Mouse (Mus musculus): ENCODE results near the gene Pitpnc1. TPM values are rescaled to one million over a fixed set of nuclear protein-coding genes. Genes with fewer than 3 reads are reported as not detected.

Pitpnc1 gene
- polyA plus RNA-seq, 1 experiment from 2014 or later, result 7.3 TPM

DNA sequence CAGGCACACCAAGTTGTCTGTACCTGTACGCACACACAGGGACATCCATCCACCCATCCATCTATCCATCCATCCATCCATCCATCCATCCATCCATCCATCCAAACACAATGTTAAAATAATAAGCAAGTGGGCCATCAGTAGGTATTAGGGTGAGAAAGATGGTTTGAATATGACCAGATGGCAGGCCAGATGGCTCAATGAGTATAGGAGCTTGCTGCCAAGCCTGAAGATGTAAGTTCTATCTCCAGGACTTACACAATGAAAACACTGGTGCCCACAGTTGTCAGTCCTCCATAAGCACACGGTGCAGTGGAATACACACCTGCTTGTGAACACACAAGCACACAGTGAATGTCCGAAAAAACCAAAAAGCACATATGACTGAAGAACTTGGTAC, 186.9 kb downstream of the Pitpnc1 start:
- CTCF ChIA-PET, result no interaction called here
- H3K27me3 ChIP-seq, result no peaks in the 10 kb centered on the region
- POLR2A ChIA-PET, result no interaction called here
- TF ChIP-seq CTCF (IDR thresholded peaks at IDR 0.05), result no peak
- in situ Hi-C loops (cut with MboI; ENCODE audit: low pct_unique_long_range_greater_than_20kb), result no loop called here
- DNase-seq (ENCODE audit: low read depth, low spot score) (no peak), ATAC-seq (no peak)

DNA sequence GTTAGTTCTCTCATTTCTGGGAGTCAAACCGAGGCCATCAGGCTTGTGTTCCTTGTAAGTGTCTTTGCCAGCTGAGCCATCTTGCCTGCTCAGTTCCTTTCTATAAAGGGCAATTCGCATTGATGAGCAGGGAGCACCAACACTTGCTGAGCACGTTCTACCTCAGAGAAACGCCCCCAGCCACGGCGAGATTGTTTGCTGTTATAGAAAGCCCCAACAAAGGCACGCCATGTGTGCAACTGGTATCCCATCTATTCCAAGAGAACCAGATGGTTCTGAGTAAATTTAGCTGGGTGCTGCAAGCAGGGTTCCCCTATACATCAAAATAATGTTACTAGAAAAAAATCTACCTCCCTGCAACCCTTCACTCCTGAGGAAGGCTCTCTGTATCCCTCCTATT, 188.0 kb downstream of the Pitpnc1 start:
- ATAC-seq (no peak), DNase-seq (ENCODE audit: low read depth, low spot score) (no peak)
- no peak for TF ChIP-seq CTCF (IDR thresholded peaks at IDR 0.05)
- no peaks in the 10 kb centered on the region for H3K27me3 ChIP-seq
- POLR2A ChIA-PET, result interaction anchor here (0.7 kb wide), 1 partner anchor 601 kb away, joined by 3 read pairs; no protein-coding TSS in a partner anchor
- in situ Hi-C loops (cut with MboI; ENCODE audit: low pct_unique_long_range_greater_than_20kb), result no loop called here
- CTCF ChIA-PET, result no interaction called here

DNA sequence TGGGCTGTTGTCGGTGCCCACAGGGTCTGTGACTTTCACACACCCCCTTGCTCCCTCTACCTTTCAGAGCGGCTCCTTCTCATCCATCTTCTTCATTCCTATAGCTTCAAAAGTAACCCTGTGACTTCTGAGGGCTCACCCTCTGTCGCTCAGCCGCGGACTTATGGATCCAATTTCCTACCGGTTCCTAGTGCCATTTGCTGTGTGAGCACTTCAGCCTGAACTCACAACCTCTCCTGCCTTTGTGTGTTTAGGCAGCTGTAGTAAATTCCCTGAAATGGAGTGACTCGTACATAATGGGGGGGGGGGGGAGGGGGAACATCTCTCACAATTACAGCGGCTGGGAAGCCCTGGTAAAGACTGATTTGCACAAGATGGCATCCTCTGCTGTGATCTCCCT, 191.2 kb downstream of the Pitpnc1 start:
- DNase-seq (ENCODE audit: low read depth, low spot score) (no peak), ATAC-seq (no peak)
- POLR2A ChIA-PET, result no interaction called here
- in situ Hi-C loops (cut with MboI; ENCODE audit: low pct_unique_long_range_greater_than_20kb), result loop anchor here (5.0 kb wide), 2 partner anchors 98 to 193 kb away; partner anchors contain the start of gene Pitpnc1
- no peak for TF ChIP-seq CTCF (IDR thresholded peaks at IDR 0.05)
- H3K27me3 ChIP-seq, result no peaks in the 10 kb centered on the region
- CTCF ChIA-PET, result no interaction called here

DNA sequence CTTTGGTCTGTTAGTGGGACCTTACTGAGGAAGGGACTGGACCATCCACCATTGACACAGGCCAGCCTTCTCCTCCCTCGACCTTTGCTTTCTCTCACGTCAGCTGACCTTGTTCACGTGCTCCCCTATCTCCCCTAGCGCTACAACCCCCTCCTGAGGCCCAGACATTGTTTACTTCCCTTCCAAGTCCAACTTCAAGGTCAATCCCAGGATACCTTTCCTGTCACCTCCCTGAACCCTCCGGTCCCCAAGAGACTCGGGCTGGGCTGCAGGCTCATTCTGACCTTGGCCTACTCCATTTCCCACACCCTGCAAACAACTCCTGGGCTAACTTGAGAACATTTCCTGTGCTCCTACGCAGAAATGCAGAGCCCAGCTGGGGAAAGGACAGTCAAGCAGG, 193.6 kb downstream of the Pitpnc1 start:
- ChIA-PET CTCF (interaction anchor here (1.1 kb wide), 1 partner anchor 195 kb away, joined by 4 read pairs; no protein-coding TSS in a partner anchor), POLR2A (no interaction called here)
- DNase-seq (ENCODE audit: low read depth, low spot score), result no peak
- ATAC-seq, result no peak
- in situ Hi-C loops (cut with MboI; ENCODE audit: low pct_unique_long_range_greater_than_20kb), result loop anchor here (5.0 kb wide), 2 partner anchors 100 to 195 kb away; partner anchors contain the start of gene Pitpnc1
- no peaks in the 10 kb centered on the region for H3K27me3 ChIP-seq
- no peak for TF ChIP-seq CTCF (IDR thresholded peaks at IDR 0.05)

DNA sequence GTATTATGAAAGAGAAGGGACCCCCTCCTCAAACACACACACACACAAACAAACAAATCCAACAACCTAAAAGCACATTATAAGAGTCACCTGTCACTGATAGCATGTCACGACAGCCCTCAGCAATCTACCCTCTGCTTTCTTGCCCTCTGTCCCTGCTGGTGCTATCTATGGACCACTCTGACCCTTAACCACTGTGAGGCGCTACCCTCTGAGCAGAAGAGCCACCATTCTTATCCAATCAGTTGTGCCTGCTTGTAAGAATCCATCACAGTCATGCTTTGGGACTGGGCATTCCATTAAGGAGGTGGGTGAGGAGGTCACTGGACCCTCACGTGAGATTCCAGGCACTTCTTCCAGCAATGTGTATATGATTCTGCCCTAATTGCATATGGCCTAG, 194.2 kb downstream of the Pitpnc1 start:
- in situ Hi-C loops (cut with MboI; ENCODE audit: low pct_unique_long_range_greater_than_20kb), result loop anchor here (5.0 kb wide), 2 partner anchors 101 to 196 kb away; partner anchors contain the start of gene Pitpnc1
- ATAC-seq, result no peak
- CTCF ChIA-PET, result interaction anchor here (0.8 to 1.3 kb wide), 2 partner anchors 195 to 201 kb away, joined by 3 to 6 read pairs; no protein-coding TSS in a partner anchor
- POLR2A ChIA-PET, result no interaction called here
- no peaks in the 10 kb centered on the region for H3K27me3 ChIP-seq
- DNase-seq (ENCODE audit: low read depth, low spot score), result no peak
- no peak for TF ChIP-seq CTCF (IDR thresholded peaks at IDR 0.05)

DNA sequence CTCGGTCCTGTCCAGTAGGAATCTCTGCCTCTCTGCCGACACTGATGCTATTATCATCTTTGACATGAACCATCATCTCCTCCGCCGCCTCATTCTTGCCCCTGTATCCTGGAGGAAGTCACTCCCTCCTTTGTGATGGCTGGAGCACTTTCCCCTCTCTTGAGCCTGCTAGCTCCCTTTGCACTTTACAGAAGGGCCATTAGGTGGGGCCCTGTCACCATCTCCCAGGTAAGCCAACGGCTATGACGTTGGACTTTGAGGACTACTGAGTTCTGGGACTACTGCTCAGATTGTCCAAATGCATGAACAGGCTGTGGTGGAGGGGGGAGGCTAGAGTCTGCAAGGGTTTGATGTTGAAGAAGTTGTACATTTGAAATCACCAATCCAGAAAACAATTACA, 194.6 kb downstream of the Pitpnc1 start:
- in situ Hi-C loops (cut with MboI; ENCODE audit: low pct_unique_long_range_greater_than_20kb), result loop anchor here (5.0 kb wide), 2 partner anchors 101 to 196 kb away; partner anchors contain the start of gene Pitpnc1
- peak; percentile 81 for TF ChIP-seq CTCF (IDR thresholded peaks at IDR 0.05)
- ChIA-PET POLR2A (interaction anchor here (0.9 kb wide), 1 partner anchor 58 kb away, joined by 3 read pairs; no protein-coding TSS in a partner anchor), CTCF (interaction anchor here (0.8 to 1.3 kb wide), 2 partner anchors 195 to 201 kb away, joined by 3 to 6 read pairs; no protein-coding TSS in a partner anchor)
- ATAC-seq (no peak), DNase-seq (ENCODE audit: low read depth, low spot score) (no peak)
- H3K27me3 ChIP-seq, result no peaks in the 10 kb centered on the region

DNA sequence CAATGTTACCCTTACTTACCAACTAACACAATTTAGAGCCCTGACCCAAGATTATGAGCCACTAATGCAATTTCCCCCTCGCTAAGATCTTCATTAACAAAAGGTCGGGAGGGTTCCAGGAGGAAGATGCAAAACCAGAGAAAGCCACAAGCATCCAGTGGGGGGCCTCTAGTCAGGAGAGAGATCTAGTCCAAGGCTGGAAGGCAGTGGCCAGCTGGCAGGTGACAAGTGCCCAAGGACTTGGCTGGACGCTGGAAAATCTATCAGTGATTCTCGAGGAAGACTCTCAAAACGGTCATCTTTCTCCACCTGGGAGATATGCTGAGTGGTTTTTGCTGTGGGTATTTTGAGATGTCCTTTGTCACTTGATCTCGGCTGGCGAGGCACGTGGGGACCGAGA, 196.3 kb downstream of the Pitpnc1 start:
- ChIA-PET POLR2A (interaction anchor here (0.6 kb wide), 2 partner anchors 17 to 27 kb away, joined by 4 to 11 read pairs; no protein-coding TSS in a partner anchor), CTCF (no interaction called here)
- no peak for DNase-seq (ENCODE audit: low read depth, low spot score)
- H3K27me3 ChIP-seq, result no peaks in the 10 kb centered on the region
- in situ Hi-C loops (cut with MboI; ENCODE audit: low pct_unique_long_range_greater_than_20kb), result no loop called here
- ATAC-seq, result no peak
- TF ChIP-seq CTCF (IDR thresholded peaks at IDR 0.05), result no peak

DNA sequence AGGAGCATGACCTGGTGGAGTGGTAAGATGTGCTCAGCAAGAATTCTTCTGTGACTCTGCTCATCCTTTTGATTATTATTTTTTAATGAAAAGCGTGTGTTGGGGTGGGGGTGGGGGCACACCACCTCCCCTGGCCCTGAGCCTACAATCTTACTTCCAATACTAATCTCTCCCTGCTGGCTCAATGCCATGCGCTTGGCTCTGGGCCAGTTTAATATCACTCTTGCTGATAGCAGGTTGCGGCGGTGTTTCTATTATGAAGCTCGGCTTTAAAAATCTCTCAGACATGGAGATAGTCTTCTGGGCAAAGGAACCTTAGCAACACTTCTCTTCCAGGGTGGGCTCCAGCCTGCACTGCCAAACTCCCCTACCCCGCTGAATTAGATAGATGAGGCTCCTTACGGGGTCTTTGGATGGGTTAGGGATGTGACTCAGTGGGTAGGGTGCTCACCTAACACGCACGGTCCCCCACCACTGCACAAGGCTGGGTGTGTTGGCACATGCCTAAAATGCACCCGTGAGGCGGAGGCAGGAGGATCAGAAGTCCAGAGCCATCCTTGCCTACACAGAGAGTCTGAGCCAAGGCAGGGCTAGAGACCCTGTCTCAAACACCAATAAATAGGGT, 198.0 kb downstream of the Pitpnc1 start:
- in situ Hi-C loops (cut with MboI; ENCODE audit: low pct_unique_long_range_greater_than_20kb), result no loop called here
- no peaks in the 10 kb centered on the region for H3K27me3 ChIP-seq
- no peak for TF ChIP-seq CTCF (IDR thresholded peaks at IDR 0.05)
- ChIA-PET CTCF (no interaction called here), POLR2A (no interaction called here)
- DNase-seq (ENCODE audit: low read depth, low spot score) (no peak), ATAC-seq (no peak)

DNA sequence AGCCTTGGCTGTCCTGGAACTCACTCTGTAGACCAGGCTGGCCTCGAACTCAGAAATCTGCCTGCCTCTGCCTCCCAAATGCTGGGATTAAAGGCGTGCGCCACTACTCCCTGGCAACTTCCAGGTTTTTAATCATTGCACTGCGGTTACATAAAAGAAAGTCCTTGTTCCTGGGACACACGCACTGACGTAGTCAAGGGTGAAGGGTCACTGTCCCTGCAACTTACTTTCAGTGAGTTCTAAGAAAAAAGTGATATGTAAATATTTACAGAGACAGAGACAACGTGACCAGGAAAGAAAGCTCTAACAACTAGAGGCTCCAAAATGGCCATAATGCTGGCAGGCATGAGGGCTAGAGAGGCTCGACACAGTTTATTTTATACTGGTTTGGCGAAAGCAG, 199.9 kb downstream of the Pitpnc1 start:
- no peak for DNase-seq (ENCODE audit: low read depth, low spot score)
- in situ Hi-C loops (cut with MboI; ENCODE audit: low pct_unique_long_range_greater_than_20kb), result no loop called here
- no peak for ATAC-seq
- ChIA-PET CTCF (no interaction called here), POLR2A (no interaction called here)
- H3K27me3 ChIP-seq, result no peaks in the 10 kb centered on the region
- no peak for TF ChIP-seq CTCF (IDR thresholded peaks at IDR 0.05)

DNA sequence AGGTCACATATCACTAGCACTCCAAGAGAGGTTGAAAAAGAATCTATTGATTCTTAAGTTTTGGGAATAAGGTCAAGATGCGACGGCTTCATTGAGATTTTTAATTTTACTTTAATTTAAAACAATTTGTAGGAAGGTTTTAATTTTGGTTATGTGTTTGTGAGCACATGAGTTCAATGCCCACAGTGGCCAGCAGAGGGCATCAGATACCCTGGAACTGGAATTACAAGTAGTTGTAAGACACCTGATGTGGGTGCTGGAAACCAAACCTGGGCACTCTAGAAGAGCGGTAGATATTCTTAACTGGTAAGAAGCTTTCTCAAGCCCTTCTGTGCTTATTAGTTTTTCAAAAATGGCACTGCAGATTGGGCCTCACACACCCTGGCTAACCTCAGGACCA, 203.0 kb downstream of the Pitpnc1 start:
- no peak for TF ChIP-seq CTCF (IDR thresholded peaks at IDR 0.05)
- ChIA-PET POLR2A (no interaction called here), CTCF (interaction anchor here (0.7 kb wide), 1 partner anchor 12 kb away, joined by 3 read pairs; no protein-coding TSS in a partner anchor)
- in situ Hi-C loops (cut with MboI; ENCODE audit: low pct_unique_long_range_greater_than_20kb), result no loop called here
- DNase-seq (ENCODE audit: low read depth, low spot score) (no peak), ATAC-seq (no peak)
- H3K27me3 ChIP-seq, result no peaks in the 10 kb centered on the region

DNA sequence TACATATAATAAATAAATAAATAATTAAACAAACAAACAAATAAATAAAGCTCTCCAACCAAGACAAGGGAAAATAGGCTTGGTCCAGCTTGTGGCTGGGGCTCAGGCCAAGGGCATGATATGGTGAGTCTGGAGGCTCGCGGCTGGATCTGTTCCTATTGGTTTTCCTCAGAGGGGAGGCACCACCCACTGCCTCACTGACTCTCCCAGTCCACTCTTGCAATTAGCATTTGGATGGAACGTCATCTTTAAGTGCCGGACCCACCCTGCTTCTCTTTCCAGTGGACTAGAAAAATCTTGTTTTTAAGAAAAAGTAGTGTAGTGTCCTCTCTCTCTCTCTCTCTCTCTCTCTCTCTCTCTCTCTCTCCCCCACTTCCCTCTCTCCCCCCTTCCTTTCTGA, 204.6 kb downstream of the Pitpnc1 start:
- no peak for DNase-seq (ENCODE audit: low read depth, low spot score)
- ChIA-PET POLR2A (no interaction called here), CTCF (interaction anchor here (1.0 kb wide), 1 partner anchor 205 kb away, joined by 3 read pairs; the partner anchor contains the start of gene Pitpnc1)
- no peaks in the 10 kb centered on the region for H3K27me3 ChIP-seq
- no peak for TF ChIP-seq CTCF (IDR thresholded peaks at IDR 0.05)
- in situ Hi-C loops (cut with MboI; ENCODE audit: low pct_unique_long_range_greater_than_20kb), result no loop called here
- no peak for ATAC-seq

Measured in Patski (cell line).